Mouse (Mus musculus) liver, postnatal 0 days (tissue): ENCODE data around the gene Tmod2.

Experiments used
- CTCF ChIP-seq: sonication (generic); IDR thresholded peaks from 2 replicates; pipeline ENCODE4 v1.5.1; 2016; ENCODE audit warnings: antibody characterized with exemption, low read depth
- EP300 ChIP-seq: IDR thresholded peaks from 2 replicates; pipeline ENCODE4 v1.6.1; 2016; ENCODE audit warnings: antibody characterized with exemption, low read depth, mild to moderate bottlenecking

- TF ChIP-seq CTCF (no peak), EP300 (no peak)
Measured at GRCm38 (mm10) chr9:75621428-75621827, 10.3 kb upstream of the Tmod2 start.
